ENCODE assay signal across 8 mouse cellular contexts in the genomic region with DNA sequence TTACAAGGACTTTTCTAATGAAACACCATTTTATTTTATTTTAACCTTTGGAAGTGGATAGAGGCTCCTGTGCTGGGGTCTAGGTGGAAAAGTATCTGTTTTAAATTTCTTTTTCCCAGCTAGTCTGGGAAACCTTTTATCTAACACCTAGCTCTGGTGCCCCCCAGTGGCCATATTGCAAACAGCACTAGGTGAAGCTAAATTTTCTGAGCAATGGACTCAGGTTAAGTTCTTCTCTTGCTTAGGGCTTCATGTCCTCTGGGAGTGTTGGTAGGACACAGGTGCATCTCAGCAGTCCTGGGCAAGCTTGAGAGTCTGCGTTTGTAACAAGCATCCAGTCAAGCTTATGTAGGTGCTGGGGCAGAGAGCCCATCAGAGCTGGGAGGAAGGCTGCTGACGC. TPM values are rescaled to one million over a fixed set of nuclear protein-coding genes. Genes with fewer than 3 reads are reported as not detected.
A peak's percentile ranks its signal among the peaks of the same experiment; 100 is the strongest.
DNase-seq lines count a peak whose midpoint lies in the region; ATAC-seq and TF ChIP-seq lines count a peak whose summit lies in the region.

No protein-coding gene starts in this region.

- no peak overlapping the region for H3K4me2 ChIP-seq in liver, embryonic 12.5 days

- no peaks in the 10 kb centered on the region for H3K36me3 ChIP-seq in liver, embryonic 12.5 days
- no peaks in the 10 kb centered on the region for H3K36me3 ChIP-seq in small intestine, adult 2 months (ENCODE audit: control insufficient read depth, insufficient read depth, low read length)

- H3K9ac ChIP-seq in liver, embryonic 12.5 days, result no peak overlapping the region

- peak; percentile 18; the same call in 1 of the 2 replicates for TF ChIP-seq CTCF in bone marrow, adult 2 months (IDR thresholded peaks at IDR 0.05; ENCODE audit: control insufficient read depth, insufficient read depth, low read length)
- no peak; the same call in 1 of the 2 replicates for TF ChIP-seq CTCF in lung, adult 2 months (IDR thresholded peaks at IDR 0.05; ENCODE audit: insufficient read depth, low read length)
- TF ChIP-seq CTCF in small intestine, adult 2 months (IDR thresholded peaks at IDR 0.05; ENCODE audit: extremely low read depth, insufficient read length, insufficient replicate concordance, low read depth, low read length), result peak; percentile 18; the same call in 1 of the 2 replicates

- H3K4me3 ChIP-seq in liver, embryonic 12.5 days, result no peak overlapping the region
- no peak overlapping the region for H3K4me3 ChIP-seq in bone marrow, adult 2 months (replicated peaks; ENCODE audit: control insufficient read depth, low read depth, low read length)
- no peak overlapping the region for H3K4me3 ChIP-seq in lung, adult 2 months (replicated peaks; ENCODE audit: extremely low read depth, low read depth, low read length)
- H3K4me3 ChIP-seq in small intestine, adult 2 months (ENCODE audit: low read depth, low read length), result no peak overlapping the region

- no peaks in the 10 kb centered on the region for H3K4me1 ChIP-seq in liver, embryonic 12.5 days
- no peaks in the 10 kb centered on the region; the same call in 1 of the 2 replicates for H3K4me1 ChIP-seq in bone marrow, adult 2 months (ENCODE audit: control insufficient read depth, insufficient read depth, low read length)
- H3K4me1 ChIP-seq in lung, adult 2 months (ENCODE audit: control insufficient read depth, insufficient read depth, low read length), result no peaks in the 10 kb centered on the region
- H3K4me1 ChIP-seq in small intestine, adult 2 months (ENCODE audit: control insufficient read depth, insufficient read depth, insufficient read length, low read length), result 0 out of 2 replicates have a peak, but pooled peaks cover 2% of the 10 kb centered on the region

- H3K9me3 ChIP-seq in liver, embryonic 12.5 days (replicated peaks), result no peaks in the 10 kb centered on the region

- ATAC-seq in liver, embryonic 12.5 days, result no peak
- ATAC-seq in erythroblast, adult 5-6 weeks (replicated peaks; ENCODE audit: low FRiP score, poor library complexity, severe bottlenecking), result no peak; the same call in 1 of the 2 replicates

- no peak overlapping the region for H3K27ac ChIP-seq in liver, embryonic 12.5 days
- no peak overlapping the region for H3K27ac ChIP-seq in bone marrow, adult 2 months (ENCODE audit: control insufficient read depth, insufficient read depth, low read depth, low read length, poor library complexity)
- H3K27ac ChIP-seq in small intestine, adult 2 months (ENCODE audit: insufficient read depth, low read depth, low read length), result no peak overlapping the region

- H3K27me3 ChIP-seq in liver, embryonic 12.5 days (replicated peaks), result peaks cover 6% of the 10 kb centered on the region; the same call in 1 of the 2 replicates
- no peaks in the 10 kb centered on the region for H3K27me3 ChIP-seq in small intestine, adult 2 months (ENCODE audit: control insufficient read depth, insufficient read depth, low read length)

- DNase-seq in liver, result peak; percentile 66
- DNase-seq in forelimb bud, embryonic 11.5 days (ENCODE audit: low read depth, low spot score), result peak; percentile 57
- DNase-seq in kidney, postnatal 4 days, result peak; percentile 85 to 87
- DNase-seq in lung, adult 2 months, result peak; percentile 72

- WGBS in liver, embryonic 12.5 days (ENCODE audit: insufficient replicate concordance), result 39% methylated on average over 2 of the region's 2 CpGs
- 52% methylated on average over 2 of the region's 2 CpGs for WGBS in bone marrow, adult 2 months
- 53% methylated on average over 2 of the region's 2 CpGs for WGBS in lung, adult 2 months
- 55% methylated on average over 2 of the region's 2 CpGs for WGBS in small intestine, adult 2 months

- TF ChIP-seq POLR2A in bone marrow, adult 2 months (IDR thresholded peaks at IDR 0.05; ENCODE audit: borderline replicate concordance, control insufficient read depth, low read depth, low read length), result no peak
- no peak for TF ChIP-seq POLR2A in lung, adult 2 months (IDR thresholded peaks at IDR 0.05; ENCODE audit: borderline replicate concordance, extremely low read depth, low read depth, low read length)
- TF ChIP-seq POLR2A in small intestine, adult 2 months (IDR thresholded peaks at IDR 0.05; ENCODE audit: low read depth, low read length), result no peak

RNA-seq across cellular contexts. Expression of a gene that starts 13.0 kb away (rescaled TPM):
- 1.7 and 2.1 TPM in 2 replicates for polyA plus RNA-seq in liver, embryonic 12.5 days (2016; fragmentation: Nextera tagmentation; extraction: Ambion mirVana)
- 2.0 and 3.7 TPM in 2 replicates for polyA plus RNA-seq in bone marrow, adult 2 months (2011; ENCODE audit: insufficient read depth, insufficient read length, low replicate concordance, missing spikeins)
- polyA plus RNA-seq in lung, adult 2 months (2012; rRNA removed), result 15.7 and 19.3 TPM in 2 replicates
- 16.7 and 23.5 TPM in 2 replicates for polyA plus RNA-seq in small intestine, adult 2 months (2012; rRNA removed)
- total RNA-seq in erythroblast, adult 5-6 weeks (2015; ENCODE audit: low replicate concordance), result not detected in 2 replicates
- 0.60 TPM in 1 of 2 replicates, not detected in the other for total RNA-seq in erythroblast, adult 5-6 weeks (2017; ENCODE audit: low replicate concordance)
